Mouse (Mus musculus) left cerebral cortex, adult 9 months (tissue): ENCODE data around the gene Fam25c.

Experiments
- DNase-seq, 2 experiments: peaks; one replicate each; pipeline ENCODE4 v3.0.0; 2022; ENCODE audit warnings: low spot score in 2 of 2

Fam25c gene

DNA sequence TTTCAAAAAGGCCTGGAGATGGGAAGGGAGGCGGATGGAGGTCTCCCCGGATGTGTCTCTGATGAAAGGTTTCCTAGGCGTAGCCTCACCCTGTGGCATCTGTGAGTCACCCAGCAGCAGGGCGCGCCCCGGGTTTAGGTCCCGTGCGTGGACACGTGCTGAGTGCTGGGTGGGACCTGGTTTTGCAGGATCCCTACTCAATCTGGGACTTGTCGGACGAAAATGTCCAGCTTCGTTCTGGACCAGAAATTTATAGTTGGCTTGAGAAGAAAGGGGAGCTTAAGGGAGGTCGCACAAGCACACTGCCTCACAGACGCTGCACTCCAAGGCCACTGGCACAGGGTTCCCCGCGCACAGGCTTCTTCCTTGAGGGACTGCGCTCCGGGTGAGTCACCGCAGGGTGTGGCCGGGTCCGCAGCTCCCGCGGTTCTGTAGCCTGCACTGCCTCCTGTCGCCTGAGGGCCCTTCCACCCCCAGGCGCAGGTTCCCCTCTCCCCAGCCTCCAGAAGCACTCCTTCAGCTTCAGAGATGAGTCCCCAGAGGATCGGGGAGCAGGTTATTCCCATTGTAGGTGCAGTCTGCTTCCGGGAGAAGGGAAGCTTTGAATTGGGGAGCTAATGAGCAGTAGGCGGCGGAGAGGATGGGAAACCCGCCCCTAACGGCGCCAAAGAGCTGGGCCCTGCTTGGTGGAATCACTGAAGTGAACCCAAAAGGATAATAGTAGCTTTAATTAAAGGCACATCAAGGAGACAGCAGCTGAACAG lies 8.4 kb upstream of the Fam25c start:
- DNase-seq: peak in 1 of 2 experiments; percentile 44

DNA sequence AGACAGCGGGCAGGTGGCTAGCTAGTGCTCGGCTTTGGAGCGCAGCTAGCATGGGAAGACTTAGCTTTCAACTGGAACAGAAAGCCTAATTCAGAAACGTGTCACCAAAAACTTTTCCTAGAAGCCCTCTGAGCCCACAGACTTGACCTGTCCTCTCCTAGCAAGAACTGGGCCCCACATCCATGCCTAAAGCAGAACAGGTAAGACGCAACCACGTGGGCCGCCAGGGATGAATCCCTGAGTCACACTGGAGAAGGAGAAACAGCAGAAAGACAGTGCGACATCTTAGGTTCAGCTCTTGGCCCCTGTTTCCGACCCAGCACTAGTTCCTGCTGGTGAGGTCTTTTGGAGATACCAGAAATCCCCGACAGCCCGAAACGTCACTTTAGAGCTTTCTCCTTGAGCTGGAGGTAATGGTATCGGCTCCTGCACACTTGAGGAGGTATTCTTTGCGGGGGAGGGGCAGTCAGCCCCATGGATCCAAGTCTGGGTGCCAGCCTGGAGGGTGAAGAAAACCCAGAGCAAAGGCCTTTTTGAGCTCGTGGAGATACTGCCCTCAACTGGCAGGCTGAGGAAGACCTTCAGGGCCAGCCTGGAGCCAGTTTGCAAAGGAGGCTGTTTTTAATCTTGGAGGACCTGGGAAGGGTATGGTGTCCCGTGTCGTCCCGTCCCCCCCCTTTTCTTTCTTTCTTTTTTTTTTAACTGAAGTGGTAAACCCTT lies 7.7 kb upstream of the Fam25c start:
- peak in 1 of 2 experiments; percentile 69 for DNase-seq

DNA sequence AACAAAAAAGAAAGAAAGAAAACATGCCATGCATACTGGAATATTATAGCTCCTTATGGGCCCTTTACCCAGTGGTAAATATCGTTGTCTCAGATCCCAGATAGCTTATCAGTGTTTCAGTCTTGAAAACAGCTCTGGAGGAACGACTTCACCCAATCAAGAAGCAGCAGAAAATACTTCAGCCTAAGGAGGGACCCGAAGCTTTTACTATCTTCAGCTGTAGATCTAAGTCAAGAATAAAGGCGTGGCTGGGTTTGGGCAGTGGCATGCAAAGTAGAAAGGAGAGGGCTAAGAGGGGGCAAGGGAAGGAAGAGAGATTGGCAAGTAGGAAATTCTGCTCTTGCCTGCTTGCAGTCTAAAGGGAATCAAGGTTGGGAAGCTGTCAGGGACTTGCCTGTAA lies 6.9 kb upstream of the Fam25c start:
- DNase-seq: no peak

DNA sequence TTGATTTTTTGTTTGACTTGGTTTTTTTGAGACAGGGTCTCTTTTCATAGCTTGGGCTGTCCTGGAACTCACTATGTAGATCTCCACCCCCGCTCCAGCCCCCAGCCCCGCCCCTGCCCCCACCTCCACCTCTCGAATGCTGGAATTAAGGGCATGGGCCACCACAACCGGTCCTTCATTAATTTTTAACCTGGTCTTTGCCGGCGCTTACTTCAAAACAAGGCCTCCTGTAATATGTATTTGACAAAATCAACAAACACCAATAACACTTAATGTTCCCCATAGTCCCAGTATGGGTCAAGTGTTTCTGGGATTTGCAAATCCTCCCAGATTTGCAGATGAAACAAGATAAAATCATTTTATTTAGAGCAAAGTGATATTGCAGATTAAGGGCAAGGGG lies 5.0 kb upstream of the Fam25c start:
- DNase-seq: no peak

DNA sequence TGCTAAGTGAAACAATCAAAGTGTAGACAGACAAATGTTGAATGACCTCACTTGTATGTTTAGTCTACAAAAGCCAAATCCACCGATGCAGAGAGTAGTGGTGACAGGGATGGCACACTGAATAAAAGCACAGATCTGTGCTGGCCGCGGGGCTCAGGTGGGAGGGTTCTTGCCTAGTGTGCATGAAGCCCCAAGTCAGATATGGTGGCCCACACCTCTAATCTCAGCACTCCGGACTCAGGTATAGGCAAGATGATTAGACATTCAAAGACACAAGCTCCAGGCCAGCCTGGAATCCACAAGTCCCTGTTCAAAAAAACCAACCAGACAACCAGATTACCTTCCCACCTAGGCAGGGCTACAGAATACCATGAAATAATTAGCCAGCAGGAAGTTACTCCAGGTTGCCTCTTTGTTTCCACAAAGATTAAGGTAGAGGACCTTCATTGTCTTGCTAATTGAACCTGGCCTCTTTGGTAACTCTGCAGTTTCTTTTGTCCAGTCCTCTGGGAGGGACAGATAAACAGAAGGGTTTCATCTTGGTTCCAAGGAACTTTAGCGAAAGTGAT lies 4.5 kb upstream of the Fam25c start:
- DNase-seq: no peak

DNA sequence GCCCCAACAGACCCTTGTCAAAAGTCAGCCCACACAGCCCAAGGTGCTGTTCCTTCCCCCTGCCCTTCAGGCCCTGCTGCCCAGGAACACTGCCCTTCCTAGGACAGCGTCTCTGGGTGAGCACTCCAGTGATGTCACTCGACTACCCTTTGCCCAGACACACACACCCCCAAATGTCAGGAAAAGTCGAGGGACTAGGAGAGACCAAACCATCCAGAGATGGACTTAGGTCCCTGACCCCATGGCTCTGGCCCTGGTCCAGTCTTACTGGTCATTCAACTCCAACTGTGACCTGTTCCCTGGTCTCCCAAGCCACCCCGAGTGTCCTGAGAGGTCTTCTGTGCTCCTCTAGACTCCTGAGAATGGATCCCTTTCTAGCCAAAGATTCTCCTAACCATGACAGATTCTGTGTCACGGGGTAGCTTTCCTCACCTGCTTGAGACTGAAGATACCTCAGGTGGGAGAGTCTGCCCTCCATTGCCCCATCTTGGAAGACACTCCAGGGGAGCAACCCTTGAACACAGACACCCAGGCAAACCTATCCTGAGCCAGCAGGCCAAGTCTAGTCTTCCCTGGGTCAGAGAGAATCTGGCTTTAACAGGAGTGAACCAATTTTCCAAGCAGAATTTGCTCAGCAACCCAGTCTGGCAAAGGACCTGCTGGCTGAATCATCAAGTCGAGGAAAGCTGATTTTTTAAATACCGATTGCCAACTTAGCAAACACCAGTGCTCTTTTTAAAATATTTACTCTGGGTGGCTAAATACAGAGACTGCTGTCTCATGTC lies 2.6 kb upstream of the Fam25c start:
- peak in 1 of 2 experiments; percentile 15 for DNase-seq

DNA sequence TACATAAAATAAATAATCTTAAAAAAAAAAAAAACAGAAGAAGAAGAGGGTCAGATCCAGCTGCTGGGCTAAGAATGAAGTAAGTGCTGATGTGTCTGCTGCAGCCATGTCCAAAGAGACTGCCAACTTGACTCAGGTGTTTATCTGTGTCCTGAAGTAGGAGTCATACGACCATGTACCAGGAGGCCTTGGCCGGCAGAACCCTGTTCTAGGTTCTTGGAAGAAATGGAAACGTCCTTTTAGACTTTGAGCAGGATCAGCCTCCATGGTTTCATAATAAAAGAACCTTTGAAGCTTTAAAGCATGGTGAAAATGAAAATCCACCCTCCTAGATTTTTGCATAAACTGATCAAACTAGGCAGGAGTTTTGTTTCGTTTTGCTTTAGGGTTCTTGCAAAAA lies 777 bp downstream of the Fam25c start:
- DNase-seq: no peak

DNA sequence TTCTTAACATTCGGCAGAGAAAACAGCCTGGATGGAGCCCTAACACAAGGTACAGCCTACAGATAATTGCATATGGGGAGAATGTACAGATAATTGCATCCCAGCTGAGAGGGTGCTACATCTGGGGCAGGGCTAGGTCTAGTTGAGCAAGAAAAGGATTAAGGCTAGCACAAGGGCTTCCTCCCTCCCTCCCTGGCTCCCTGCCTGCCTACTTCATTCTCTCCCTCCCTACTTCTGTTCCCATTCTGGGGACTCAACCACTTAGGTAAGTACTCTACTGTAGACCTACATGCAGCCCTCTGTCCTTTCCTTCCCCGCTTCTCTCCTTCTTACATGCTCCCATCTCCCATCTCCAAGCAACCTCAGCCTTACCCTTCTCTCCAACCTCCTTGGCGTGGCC lies 1.9 kb downstream of the Fam25c start:
- no peak for DNase-seq

DNA sequence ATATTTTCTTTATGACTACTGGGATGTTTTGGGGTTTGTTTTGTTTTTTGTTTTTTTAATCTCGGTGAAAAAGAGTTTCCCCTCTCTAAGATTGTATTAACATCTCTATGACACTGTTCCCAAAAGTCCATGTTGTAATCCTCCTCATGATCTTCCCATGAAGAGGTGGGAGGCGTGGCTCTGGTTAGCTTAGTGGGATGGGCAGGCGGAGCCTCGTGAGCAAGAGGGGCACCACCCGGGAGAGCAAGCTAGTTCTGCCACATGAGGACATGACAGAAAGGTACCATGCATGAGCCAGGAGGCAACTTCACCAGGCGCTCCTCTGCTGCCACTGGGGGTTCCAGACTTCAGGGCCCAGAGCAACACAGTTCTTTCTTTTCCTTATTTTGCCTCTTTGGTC lies 2.7 kb downstream of the Fam25c start:
- DNase-seq: no peak

DNA sequence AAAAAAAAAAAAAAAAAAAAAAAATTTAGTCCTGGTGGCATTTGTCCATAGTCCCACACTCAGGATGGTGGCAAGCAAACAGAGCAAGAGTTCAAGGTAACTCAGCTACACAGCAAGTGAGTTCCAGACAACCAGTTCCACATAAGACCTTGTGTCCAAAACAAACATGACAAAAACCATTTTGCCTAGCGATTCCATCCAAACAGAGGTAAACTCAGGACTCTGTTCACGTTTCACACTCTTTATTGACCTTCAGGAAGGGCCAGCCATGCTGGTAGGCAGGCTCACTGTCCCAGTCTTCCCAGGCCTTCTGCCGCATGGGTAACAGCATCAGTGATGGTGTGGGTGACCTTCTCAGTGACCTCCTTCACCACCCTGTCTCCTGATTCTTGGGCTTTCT lies 3.6 kb downstream of the Fam25c start:
- DNase-seq: no peak

DNA sequence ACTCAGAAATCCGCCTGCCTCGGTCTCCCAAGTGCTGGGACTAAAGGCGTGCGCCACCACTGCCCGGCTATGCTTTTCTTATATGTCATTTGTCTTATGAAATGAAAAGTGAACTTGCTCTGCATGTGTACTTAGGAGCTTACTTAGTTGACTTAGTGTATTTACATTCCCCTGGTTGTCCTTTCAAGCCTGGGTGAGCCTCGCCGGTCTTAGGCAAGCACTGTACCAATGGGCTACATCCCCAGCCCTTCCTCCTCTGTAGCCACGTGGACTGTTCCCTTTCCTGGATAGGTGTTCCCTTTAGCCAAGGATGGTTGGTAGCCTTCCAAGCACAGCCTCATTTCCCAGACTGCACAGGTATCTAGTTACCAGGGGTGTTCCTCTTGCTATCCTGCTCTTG lies 6.2 kb downstream of the Fam25c start:
- no peak for DNase-seq

DNA sequence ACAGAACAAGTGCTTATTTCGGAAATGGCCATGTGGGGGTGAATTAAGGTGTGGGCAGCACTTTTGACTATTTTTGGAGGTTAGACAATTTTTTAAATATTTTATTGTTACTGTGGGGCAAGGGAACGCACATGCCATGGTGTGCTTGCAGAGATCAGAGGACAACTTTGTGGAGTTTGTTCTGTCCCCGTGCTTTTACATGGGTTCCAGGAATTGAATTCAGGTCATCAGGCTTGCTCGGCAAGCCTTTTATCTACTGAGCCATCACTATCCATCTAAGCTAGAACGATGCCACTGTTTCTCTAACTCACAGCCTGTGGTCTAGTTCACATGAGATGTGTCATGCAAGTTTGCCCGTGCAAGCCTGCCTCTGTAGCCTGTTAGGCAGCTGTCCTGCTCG lies 6.9 kb downstream of the Fam25c start:
- DNase-seq: no peak

DNA sequence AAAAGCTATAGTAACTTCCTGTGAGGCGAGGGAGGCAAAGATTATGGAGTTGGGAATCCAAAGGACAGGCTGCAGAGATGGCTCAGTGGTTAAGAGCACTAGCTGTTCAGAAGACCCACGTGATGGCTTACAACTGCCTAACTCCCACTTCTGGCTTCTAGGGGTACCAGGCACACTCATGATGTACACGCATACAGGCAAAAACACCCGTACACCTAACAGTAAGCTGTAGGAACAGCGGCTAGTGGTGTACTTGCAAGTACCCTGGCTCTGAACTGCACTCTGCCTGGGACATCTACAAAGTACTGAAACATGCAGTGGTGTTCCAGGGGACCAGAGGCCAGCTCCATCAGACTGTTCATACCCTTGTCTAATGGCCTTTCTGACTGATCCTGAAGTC lies 8.1 kb downstream of the Fam25c start:
- DNase-seq: no peak

DNA sequence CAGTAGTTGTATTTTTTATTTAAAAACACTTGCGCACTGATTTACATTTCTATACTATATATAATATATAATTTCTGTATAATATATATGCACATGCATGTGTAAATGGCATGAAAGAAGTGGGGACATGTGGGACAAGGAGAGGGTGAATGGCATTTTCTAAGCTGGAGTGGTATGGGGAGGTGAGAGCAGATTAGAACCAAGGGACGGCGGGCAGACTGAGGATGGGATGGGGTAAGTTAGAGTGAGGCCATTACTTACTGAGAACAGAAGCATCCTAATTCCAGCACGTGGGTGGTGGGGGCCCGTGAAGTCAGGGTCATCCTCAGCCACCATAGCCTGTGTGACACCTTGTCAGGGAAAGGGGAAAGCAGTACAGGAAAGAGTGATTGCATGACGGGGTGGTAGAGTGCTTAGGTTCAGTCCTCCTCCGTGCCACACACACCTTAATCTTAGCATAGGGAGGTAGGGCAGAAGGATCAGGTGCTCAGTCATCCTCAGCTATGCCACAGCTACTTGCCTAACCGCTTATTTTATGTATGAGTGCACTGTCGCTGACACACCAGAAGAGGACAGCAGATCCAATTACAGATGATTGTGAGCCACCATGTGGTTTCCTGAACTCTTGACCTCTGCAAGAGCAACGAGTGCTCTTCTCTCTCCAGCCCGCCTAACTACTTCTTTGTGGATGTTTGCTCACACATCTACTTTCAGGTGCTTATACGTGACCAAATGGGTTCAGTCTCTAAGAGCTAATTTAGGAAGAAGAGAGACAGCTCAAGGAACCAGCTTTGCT lies 9.3 kb downstream of the Fam25c start:
- no peak for DNase-seq

DNA sequence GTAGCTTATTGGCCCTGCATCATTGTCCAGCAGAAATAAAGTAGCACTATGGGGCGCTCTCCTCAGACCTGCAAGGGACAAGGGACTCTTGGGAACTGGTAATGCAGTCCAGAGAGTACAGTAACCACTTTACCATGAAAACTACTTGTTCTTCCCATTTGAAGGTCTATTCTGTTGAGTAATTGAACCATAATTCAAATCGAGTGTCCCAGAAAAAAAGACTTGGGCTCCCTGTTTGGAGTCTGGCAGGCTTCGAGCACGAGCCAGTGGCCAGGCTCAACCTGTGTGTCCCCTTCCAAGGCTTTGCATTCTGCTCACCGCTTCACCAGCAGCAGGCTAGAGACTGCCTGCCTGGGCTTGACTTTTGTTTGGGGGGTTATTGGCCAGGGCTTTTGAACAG lies 10.9 kb downstream of the Fam25c start:
- no peak for DNase-seq

DNA sequence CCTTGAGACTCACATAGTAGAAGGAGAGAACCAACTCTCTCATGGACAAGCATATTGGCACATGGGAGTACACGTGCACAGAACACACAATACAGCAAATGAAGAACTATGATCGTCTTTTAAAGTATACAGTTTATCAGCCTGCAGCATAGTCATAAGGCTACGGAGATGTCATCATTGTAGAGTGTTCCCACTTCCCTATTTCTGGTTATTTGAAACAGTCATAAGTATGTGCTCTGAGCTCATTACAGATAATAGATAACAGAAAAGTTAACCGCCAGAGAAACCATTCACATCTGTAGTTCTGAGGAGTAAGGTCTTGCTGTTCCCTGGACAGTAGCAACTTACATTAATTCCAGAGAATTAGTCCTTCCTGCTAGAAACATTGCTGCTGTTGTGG lies 12.2 kb downstream of the Fam25c start:
- no peak for DNase-seq

DNA sequence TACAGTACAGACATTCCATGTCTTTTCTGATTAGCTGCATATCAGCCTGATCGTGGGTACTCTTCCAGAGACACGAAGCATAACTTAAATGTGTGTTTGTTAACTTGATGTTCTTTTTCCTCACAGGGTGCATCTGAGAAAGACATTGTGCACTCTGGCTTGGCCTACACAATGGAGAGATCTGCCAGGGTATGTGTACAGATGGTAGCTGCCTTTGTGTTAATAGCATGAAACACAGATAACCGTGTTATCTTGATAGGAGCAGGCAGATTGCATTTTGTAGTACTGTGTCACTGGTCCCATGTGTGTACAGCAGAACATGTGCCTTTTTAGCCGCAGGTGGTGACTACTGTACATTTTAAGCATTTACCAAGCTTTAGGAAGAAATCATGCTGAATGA lies 13.2 kb downstream of the Fam25c start:
- no peak for DNase-seq

DNA sequence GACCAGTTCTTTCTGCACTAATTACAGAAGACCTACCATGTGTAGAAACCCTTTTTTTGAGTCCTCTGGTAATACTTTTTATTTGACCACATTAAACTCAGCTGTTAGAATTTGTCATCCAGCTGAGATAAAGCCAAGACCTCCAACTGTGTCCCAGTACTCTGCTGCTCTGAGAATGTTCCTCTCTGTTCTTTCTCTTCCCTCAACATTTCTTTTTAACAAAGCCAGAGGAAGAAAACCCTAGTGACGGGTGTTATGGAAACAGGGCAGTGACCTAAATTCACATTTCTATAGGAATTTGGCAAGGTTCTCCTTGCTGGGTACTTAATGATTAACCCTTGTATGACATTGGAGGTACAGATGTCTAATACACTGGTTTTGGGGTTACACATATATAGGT lies 15.8 kb downstream of the Fam25c start:
- DNase-seq: peak in 1 of 2 experiments; percentile 33

DNA sequence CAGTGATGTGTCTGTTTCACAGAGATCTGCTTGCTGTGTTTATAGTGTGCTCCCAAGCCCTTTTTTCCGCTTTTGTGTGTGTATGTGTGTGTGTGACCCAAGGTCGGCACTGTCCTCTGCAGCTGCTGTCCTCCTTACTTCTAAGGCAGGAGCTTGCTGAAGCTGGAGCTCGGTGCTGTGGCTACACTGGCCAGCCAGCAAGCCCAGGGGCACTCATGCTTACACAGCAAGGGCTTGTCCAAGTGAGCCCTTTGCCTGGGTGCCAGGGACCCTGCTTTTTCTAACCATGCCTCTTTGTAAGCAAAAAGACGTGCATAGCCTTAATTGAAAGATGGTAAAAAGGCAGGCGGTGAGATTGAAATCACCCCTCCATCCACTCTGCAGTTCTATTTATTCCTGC lies 22.8 kb downstream of the Fam25c start:
- DNase-seq: peak in 1 of 2 experiments; percentile 42

DNA sequence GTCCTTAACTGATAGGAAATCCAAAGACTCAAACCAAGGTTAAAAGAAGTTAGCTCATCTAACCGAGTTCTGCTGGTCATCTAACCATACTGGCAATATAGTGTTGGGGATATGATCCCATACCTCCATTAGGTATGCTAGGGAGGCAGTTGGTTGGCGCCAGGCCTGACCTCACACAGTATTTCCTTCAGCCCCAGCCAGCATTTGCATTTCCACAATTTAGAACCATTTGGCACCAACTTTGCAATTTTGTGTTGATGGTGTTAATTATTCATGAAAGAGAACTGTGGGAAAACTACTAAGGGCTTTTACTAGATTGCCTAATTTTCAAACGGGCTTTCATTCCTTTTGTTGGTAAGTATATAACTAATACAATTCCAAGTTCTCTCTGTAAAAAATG lies 23.3 kb downstream of the Fam25c start:
- DNase-seq: peak in 1 of 2 experiments; percentile 33

DNA sequence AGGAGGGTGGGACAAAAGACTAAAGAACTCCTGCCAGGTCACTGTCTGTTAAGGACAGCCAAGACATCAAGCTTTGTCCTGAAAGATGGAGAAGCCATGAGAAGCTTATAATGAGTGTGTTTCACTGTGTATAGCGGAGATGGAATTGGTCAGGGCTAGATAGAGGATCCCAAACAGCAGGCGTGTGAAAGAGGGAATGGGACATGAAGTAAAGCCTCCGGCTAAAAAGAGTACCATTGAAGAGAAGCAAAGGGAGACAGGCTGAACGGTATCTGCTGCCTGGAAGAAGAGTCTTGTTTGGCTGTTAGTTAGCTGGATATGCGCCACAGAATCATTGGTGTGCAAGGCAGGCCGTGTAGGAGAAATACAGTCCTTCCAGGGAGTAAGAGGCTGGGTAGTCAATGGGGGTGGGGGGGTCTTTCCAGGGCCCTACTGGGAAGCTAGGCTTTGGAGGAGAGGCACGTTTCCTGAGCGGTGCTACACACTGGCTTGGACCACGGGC lies 24.5 kb downstream of the Fam25c start:
- no peak for DNase-seq
